Mouse (Mus musculus): ENCODE data around the gene Col25a1.

- TF ChIP-seq POLR2A (IDR thresholded peaks at IDR 0.05; ENCODE audit: low read depth, low read length) (no peak), CTCF (IDR thresholded peaks at IDR 0.05; ENCODE audit: extremely low read depth, insufficient read length, insufficient replicate concordance, low read depth, low read length) (no peak)
Observed at GRCm38 (mm10) chr3:130579501-130579900, 448.2 kb downstream of the Col25a1 start.
